Mouse (Mus musculus) embryonic facial prominence, embryonic 11.5 days (tissue): ENCODE measurements at regions not wholly inside any gene's neighbourhood (a gene's known extent, or its start where the extent isn't known, plus 50 kb on each side); places are given as distances from the start of the nearest gene placed in this dataset.
"Not testable (repeated sequence)": the region's sequence is repeated elsewhere in the genome, so short reads cannot be mapped to it uniquely, and the experiment has no call there.

Experiments used
- ATAC-seq: fragments of 200-750 bp; cut with Nextera tagmentation; replicated peaks from 2 replicates; pipeline ENCODE4 v1.8.0; 2017; ENCODE audit warnings: low read depth; ENCODE audit not compliant: insufficient number of reproducible peaks, low FRiP score, low TSS enrichment
- DNase-seq: peaks from one replicate; pipeline ENCODE4 v3.0.0-alpha.2; 2015; ENCODE audit warnings: low spot score
- H3K27ac ChIP-seq: fragments of 300-500 bp; sonication (generic); replicated peaks from 2 replicates; pipeline ENCODE4 v1.5.1; 2014; ENCODE audit warnings: mild to moderate bottlenecking, low read depth, low read length, control low read depth
- H3K27me3 ChIP-seq: fragments of 300-500 bp; sonication (generic); 2 replicates; pipeline ENCODE4 v1.6.1; 2014; ENCODE audit warnings: mild to moderate bottlenecking, low read length, moderate library complexity, mixed read lengths; ENCODE audit not compliant: control insufficient read depth, insufficient read depth
- H3K36me3 ChIP-seq: fragments of 300-500 bp; sonication (generic); replicated peaks from 2 replicates; pipeline ENCODE4 v1.6.1; 2014; ENCODE audit warnings: low read depth, mild to moderate bottlenecking, low read length, moderate library complexity, mixed read lengths; ENCODE audit not compliant: control insufficient read depth, insufficient read depth
- H3K4me1 ChIP-seq: fragments of 300-500 bp; sonication (generic); 2 replicates; pipeline ENCODE4 v1.6.1; 2014; ENCODE audit warnings: low read length, mixed read lengths; ENCODE audit not compliant: control insufficient read depth, insufficient read depth
- H3K4me2 ChIP-seq: fragments of 300-500 bp; sonication (generic); 2 replicates; pipeline ENCODE4 v1.6.1; 2014; ENCODE audit warnings: low read depth, mild to moderate bottlenecking, control low read depth, low read length, moderate library complexity
- H3K4me3 ChIP-seq: fragments of 300-500 bp; sonication (generic); 2 replicates; pipeline ENCODE4 v1.5.1; 2014; ENCODE audit warnings: low read depth, low read length, control low read depth
- H3K9ac ChIP-seq: fragments of 300-500 bp; sonication (generic); replicated peaks from 2 replicates; pipeline ENCODE4 v1.6.1; 2014; ENCODE audit warnings: mild to moderate bottlenecking, control low read depth, low read length
- H3K9me3 ChIP-seq: fragments of 300-500 bp; sonication (generic); replicated peaks from 2 replicates; pipeline ENCODE4 v1.6.1; 2016; ENCODE audit warnings: mild to moderate bottlenecking, low read length, inconsistent platforms, mixed read lengths; ENCODE audit not compliant: control insufficient read depth
- WGBS: fragments of 180-500 bp; shearing (Covaris S2); extraction: QIAGEN DNeasy Blood & Tissue Kit; methylation state at CpG from one replicate; pipeline ENCODE4 v1.1.7; 2014; 5-methylcytosine and 5-hydroxymethylcytosine counted together

DNA sequence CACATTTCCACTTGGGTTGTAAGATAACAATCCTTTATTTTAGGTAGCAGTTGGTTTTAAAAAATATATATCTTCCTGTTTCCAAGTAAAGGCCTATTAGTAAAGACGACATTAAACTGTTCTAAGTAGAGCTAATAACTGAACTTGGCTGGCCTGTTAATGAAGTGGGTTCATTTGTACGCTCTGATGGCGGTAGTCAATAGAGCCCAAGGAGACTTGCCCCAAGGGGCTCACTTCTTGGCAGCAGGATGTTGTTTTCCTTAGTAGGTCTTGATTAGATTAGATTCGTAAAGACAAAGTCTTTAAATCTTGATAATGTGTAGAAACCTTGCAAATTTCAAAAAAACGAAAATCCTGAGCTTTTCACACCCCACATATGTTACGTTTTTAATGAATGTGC is 135.4 kb upstream of the Rapgef5 start:
- no peaks in the 10 kb centered on the region for H3K27me3 ChIP-seq
- no peaks in the 10 kb centered on the region for H3K4me1 ChIP-seq
- no peak overlapping the region for H3K27ac ChIP-seq
- no peak for DNase-seq
- 63% methylated on average over 6 of the region's 6 CpGs for WGBS
- H3K4me3 ChIP-seq = no peak overlapping the region
- no peak for ATAC-seq
- no peak overlapping the region for H3K9ac ChIP-seq
- no peaks in the 10 kb centered on the region for H3K36me3 ChIP-seq
- H3K9me3 ChIP-seq = no peaks in the 10 kb centered on the region
- no peak overlapping the region for H3K4me2 ChIP-seq

- DNase-seq, H3K9ac ChIP-seq, H3K9me3 ChIP-seq, H3K27ac ChIP-seq, H3K4me2 ChIP-seq, H3K27me3 ChIP-seq, H3K4me3 ChIP-seq, H3K36me3 ChIP-seq, H3K4me1 ChIP-seq: not testable (repeated sequence)
- 33% methylated on average over 1 of the region's 4 CpGs for WGBS
- ATAC-seq = 0 out of 2 replicates have a peak, but pooled peaks have one; percentile 44
Measured at GRCm38 (mm10) chr12:117382727-117383126, 133.6 kb upstream of the Rapgef5 start.

DNA sequence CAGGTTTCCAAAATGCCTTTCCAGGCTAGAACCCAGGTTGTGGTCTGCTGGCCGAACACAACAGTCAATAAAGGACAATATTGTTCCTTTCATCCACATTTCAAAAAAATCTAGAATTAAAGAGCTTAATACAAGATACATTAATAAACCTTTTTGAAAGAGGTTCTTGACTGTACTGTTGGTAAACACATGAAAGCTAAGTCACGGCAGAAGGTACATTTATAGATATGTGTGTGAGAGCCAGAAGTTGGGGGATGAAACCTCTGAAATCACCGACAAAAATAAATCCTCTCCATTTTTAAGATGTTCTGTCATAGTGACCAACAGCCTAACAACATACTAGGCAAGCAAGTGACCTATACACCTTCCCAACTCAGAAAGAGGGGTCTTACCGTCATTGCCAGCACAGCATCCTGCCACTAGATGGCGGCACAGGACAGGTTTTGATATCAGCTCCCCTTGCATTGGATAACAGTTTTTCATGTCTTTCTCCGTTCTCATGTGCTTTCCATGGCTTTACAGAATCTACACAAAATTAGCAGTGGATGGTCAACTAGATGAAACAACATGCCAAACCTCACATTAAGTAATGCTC is 131.1 kb upstream of the Rapgef5 start:
- DNase-seq (peak; percentile 92), ATAC-seq (peak; percentile 56; the same call in 1 of the 2 replicates)
- Histone ChIP-seq H3K9me3 (no peaks in the 10 kb centered on the region), H3K36me3 (no peaks in the 10 kb centered on the region), H3K4me3 (no peak overlapping the region), H3K27me3 (no peaks in the 10 kb centered on the region), H3K9ac (no peak overlapping the region), H3K4me1 (no peaks in the 10 kb centered on the region), H3K27ac (no peak overlapping the region), H3K4me2 (no peak overlapping the region)
- 13% methylated on average over 6 of the region's 6 CpGs for WGBS

- H3K27ac ChIP-seq = no peak overlapping the region
- DNase-seq (no peak), ATAC-seq (no peak)
- H3K27me3 ChIP-seq = no peaks in the 10 kb centered on the region
- 88% methylated on average over 1 of the region's 1 CpGs for WGBS
- no peaks in the 10 kb centered on the region for H3K4me1 ChIP-seq
- no peak overlapping the region for H3K4me3 ChIP-seq
- H3K4me2 ChIP-seq = no peak overlapping the region
- no peaks in the 10 kb centered on the region for H3K9me3 ChIP-seq
- H3K36me3 ChIP-seq = no peaks in the 10 kb centered on the region
- no peak overlapping the region for H3K9ac ChIP-seq
Measured at GRCm38 (mm10) chr12:117385697-117386096, 130.6 kb upstream of the Rapgef5 start.

GRCm38 (mm10) chr12:117386957-117387356 is 129.3 kb upstream of the Rapgef5 start:
- no peak for DNase-seq
- H3K9me3 ChIP-seq = no peaks in the 10 kb centered on the region
- H3K4me3 ChIP-seq = no peak overlapping the region
- no peak for ATAC-seq
- 84% methylated on average over 9 of the region's 9 CpGs for WGBS
- H3K36me3 ChIP-seq = no peaks in the 10 kb centered on the region
- H3K27me3 ChIP-seq = no peaks in the 10 kb centered on the region
- H3K27ac ChIP-seq = no peak overlapping the region
- H3K4me2 ChIP-seq = no peak overlapping the region
- H3K4me1 ChIP-seq = no peaks in the 10 kb centered on the region
- H3K9ac ChIP-seq = no peak overlapping the region

- no peak for DNase-seq
- no peaks in the 10 kb centered on the region for H3K27me3 ChIP-seq
- no peak overlapping the region for H3K9ac ChIP-seq
- no peak overlapping the region for H3K4me3 ChIP-seq
- H3K9me3 ChIP-seq = no peaks in the 10 kb centered on the region
- no peaks in the 10 kb centered on the region for H3K4me1 ChIP-seq
- no peak for ATAC-seq
- H3K27ac ChIP-seq = no peak overlapping the region
- no peaks in the 10 kb centered on the region for H3K36me3 ChIP-seq
- WGBS = 90% methylated on average over 7 of the region's 7 CpGs
- no peak overlapping the region for H3K4me2 ChIP-seq
Measured at GRCm38 (mm10) chr12:117389516-117390347, 126.5 kb upstream of the Rapgef5 start.

- Histone ChIP-seq H3K27me3 (no peaks in the 10 kb centered on the region), H3K4me2 (no peak overlapping the region), H3K4me3 (no peak overlapping the region), H3K9ac (no peak overlapping the region), H3K9me3 (no peaks in the 10 kb centered on the region), H3K4me1 (no peaks in the 10 kb centered on the region), H3K27ac (no peak overlapping the region), H3K36me3 (no peaks in the 10 kb centered on the region)
- ATAC-seq = no peak
- WGBS = 91% methylated on average over 3 of the region's 3 CpGs
- DNase-seq = no peak
Measured at GRCm38 (mm10) chr12:117397512-117397911, 118.8 kb upstream of the Rapgef5 start.

DNA sequence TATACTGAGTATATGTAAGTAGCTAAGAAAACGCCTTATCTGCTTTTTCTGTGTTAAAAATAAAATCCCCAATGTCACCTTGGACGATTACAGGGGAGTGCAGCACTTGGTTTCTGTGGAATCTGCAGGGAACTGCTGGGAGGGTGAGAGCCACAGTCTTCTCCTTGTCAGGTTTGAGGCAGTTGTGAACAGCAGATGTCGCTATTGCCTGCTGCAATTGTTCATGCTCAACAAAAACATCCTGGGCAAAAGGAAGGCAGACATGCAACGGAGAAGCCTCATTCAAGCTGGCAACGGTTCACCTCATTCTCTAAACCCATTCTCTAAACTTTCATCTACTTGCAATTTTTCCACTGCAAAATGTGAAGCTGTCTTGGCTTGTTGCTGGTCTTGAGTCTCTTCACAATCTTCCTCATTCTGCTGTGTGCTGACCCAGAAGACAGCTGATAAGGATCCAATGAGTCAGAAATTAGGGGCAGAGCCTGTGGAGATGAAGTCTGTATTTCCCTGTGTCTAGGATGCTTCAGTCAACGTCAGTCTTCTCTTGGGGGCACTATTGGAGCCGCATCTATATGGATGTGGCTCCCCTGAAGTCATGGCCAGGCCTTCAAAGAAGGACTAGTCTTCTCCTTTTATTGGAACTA is 112.6 kb upstream of the Rapgef5 start:
- peak; percentile 87 for DNase-seq
- Histone ChIP-seq H3K4me2 (no peak overlapping the region), H3K9ac (no peak overlapping the region), H3K4me3 (no peak overlapping the region), H3K36me3 (no peaks in the 10 kb centered on the region), H3K27me3 (no peaks in the 10 kb centered on the region), H3K27ac (no peak overlapping the region), H3K9me3 (no peaks in the 10 kb centered on the region), H3K4me1 (no peaks in the 10 kb centered on the region)
- 0 out of 2 replicates have a peak, but pooled peaks have one; percentile 39 for ATAC-seq
- WGBS = 9% methylated on average over 7 of the region's 7 CpGs
